Mouse (Mus musculus): ENCODE results near the gene Efcab7. TPM values are rescaled to one million over a fixed set of nuclear protein-coding genes. Genes with fewer than 3 reads are reported as not detected.

Gene Efcab7
- polyA plus RNA-seq, 1 experiment from 2014 or later = 22.7 TPM

DNA sequence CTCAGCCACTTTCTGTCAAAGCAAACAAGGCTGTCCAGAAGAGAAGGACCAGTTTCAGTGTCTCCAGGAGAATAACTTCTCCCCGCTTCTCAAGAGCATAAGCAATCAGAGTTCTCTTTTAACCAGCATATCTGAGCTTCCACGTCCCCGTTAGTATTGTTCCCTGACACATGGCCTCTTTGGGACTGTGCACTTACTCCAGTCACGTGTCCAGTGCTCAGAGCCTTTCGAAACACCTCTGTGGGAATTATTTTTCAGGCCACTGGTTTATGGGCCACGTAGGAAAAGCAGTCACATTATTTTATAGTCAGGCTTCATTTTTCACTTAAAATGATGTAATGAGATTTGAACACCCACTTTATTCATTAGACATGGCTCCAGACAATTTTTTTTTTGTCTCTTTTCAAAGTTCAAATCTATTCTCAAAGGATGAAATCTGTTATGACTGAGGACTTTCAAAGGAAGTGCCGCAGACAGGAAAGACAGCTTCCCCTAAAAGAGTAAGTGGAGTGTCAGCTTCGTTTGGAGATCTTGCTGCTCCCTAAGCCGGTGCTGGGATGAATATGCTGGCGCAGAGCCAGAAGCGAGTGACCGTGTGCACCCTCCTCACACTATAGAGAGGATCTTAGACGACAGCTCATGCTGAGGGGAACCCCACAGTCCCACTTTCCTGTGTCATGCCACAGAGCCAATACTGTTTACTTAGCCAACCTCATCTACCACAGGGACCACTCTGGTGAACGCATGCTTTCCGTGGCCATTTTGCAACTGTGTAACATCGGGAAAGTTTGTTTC lies 110.9 kb downstream of the Efcab7 start:
- Histone ChIP-seq H3K4me3 (ENCODE audit: low read length) (no peak overlapping the region), H3K27me3 (ENCODE audit: control insufficient read depth, insufficient read depth, low read depth, low read length) (no peaks in the 10 kb centered on the region), H3K9ac (ENCODE audit: low read length) (no peak overlapping the region), H3K27ac (ENCODE audit: low read length) (peak overlapping the region; percentile 10; the same call in 1 of the 2 replicates), H3K36me3 (ENCODE audit: control insufficient read depth, insufficient read depth, low read length) (no peaks in the 10 kb centered on the region), H3K9me3 (ENCODE audit: control insufficient read depth, low read length) (no peaks in the 10 kb centered on the region), H3K4me2 (ENCODE audit: low read depth, low read length) (no peak overlapping the region), H3K4me1 (replicated peaks; ENCODE audit: control insufficient read depth, insufficient read depth, low read length) (peaks cover 15% of the 10 kb centered on the region)
- WGBS = 27% methylated on average over 16 of the region's 16 CpGs
- ATAC-seq (ENCODE audit: low read depth) = no peak

DNA sequence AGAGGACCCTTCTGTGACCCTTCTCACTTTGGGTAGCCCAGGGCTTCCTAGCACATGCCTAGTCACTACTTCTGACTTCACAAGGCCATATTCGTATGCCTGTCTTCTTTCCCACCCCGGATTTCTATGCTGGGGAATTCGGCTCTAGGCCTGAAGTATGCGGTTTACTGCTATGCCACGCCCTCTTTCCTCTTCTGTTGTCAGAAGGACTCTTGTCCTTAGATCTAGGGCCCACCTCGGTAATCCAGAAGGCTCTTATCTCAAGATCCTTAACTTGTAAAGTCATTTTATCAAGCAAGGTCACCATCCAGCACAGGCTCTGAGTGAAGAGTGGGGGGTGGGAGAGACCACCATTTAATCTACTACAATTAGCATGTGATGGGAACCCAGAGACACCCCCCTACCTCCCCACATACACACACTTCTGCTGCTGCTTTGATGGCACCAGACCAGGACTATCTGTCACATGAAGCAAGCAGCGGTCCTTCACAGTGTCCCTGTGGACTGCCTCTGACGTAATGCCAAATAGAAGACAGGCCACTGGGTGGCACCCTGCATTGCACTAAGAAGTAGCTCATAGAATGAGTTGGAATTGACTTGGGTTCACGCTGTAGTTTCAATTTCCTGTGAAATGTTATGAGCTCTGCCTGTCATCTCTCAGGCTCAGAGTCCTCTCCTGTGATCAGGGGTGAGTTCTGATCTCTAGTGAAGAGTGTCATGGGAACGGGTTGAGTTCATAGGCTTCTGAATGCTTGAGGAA lies 112.8 kb downstream of the Efcab7 start:
- WGBS = 56% methylated on average over 10 of the region's 10 CpGs
- H3K27me3 ChIP-seq (ENCODE audit: control insufficient read depth, insufficient read depth, low read depth, low read length) = no peaks in the 10 kb centered on the region
- H3K4me2 ChIP-seq (ENCODE audit: low read depth, low read length) = no peak overlapping the region; the same call in 1 of the 2 replicates
- no peak overlapping the region; the same call in 1 of the 2 replicates for H3K27ac ChIP-seq (ENCODE audit: low read length)
- no peak overlapping the region for H3K9ac ChIP-seq (ENCODE audit: low read length)
- H3K9me3 ChIP-seq (ENCODE audit: control insufficient read depth, low read length) = no peaks in the 10 kb centered on the region
- ATAC-seq (ENCODE audit: low read depth) = peak; percentile 68
- H3K4me3 ChIP-seq (ENCODE audit: low read length) = no peak overlapping the region
- no peaks in the 10 kb centered on the region for H3K36me3 ChIP-seq (ENCODE audit: control insufficient read depth, insufficient read depth, low read length)
- peaks cover 16% of the 10 kb centered on the region for H3K4me1 ChIP-seq (replicated peaks; ENCODE audit: control insufficient read depth, insufficient read depth, low read length)

DNA sequence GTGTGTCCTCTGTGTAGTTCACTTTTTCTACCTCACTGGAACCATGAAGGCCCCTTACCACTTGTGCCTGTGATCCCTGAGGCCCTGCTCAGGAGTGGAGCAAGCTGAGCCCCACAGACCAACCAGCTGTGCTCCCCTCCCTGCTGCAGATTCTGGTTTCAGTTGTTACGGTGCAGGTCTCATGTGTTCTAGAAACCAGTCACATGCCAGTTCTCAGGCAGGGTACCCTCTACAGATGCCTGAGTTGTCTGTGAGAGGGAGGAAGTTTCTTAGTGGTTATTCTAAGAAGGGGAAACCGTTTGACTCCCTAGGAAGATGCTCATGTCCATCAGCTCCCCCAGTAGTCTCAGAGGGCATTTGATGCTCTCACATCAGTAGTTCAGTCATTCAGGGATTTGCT lies 115.6 kb downstream of the Efcab7 start:
- no peak overlapping the region for H3K27ac ChIP-seq (ENCODE audit: low read length)
- no peaks in the 10 kb centered on the region for H3K9me3 ChIP-seq (ENCODE audit: control insufficient read depth, low read length)
- H3K9ac ChIP-seq (ENCODE audit: low read length) = no peak overlapping the region
- no peak overlapping the region for H3K4me2 ChIP-seq (ENCODE audit: low read depth, low read length)
- ATAC-seq (ENCODE audit: low read depth) = no peak
- WGBS = 84% methylated on average over 2 of the region's 2 CpGs
- H3K36me3 ChIP-seq (ENCODE audit: control insufficient read depth, insufficient read depth, low read length) = no peaks in the 10 kb centered on the region
- no peaks in the 10 kb centered on the region for H3K27me3 ChIP-seq (ENCODE audit: control insufficient read depth, insufficient read depth, low read depth, low read length)
- H3K4me1 ChIP-seq (replicated peaks; ENCODE audit: control insufficient read depth, insufficient read depth, low read length) = peaks cover 15% of the 10 kb centered on the region
- no peak overlapping the region for H3K4me3 ChIP-seq (ENCODE audit: low read length)

DNA sequence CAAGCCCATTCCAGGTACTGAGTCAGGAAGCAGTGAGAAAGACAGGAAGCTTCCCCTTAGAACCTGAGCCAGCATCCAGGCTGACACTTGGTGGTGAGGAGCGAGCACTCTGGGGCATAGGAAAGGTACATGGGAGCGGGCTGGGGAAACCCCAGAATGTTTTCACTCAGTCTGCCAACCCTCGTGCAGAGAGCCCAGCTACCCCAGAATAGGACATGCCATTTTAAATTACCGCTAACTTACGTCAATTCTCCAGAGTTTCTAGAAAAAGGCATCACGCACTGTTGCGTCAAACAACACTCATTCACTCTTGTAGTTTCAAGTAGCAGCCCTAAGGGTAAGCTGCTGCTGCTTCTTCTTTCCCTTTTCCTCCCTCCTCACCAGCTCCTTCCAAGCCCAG lies 116.0 kb downstream of the Efcab7 start:
- no peak overlapping the region for H3K4me3 ChIP-seq (ENCODE audit: low read length)
- no peaks in the 10 kb centered on the region for H3K9me3 ChIP-seq (ENCODE audit: control insufficient read depth, low read length)
- peaks cover 12% of the 10 kb centered on the region for H3K4me1 ChIP-seq (replicated peaks; ENCODE audit: control insufficient read depth, insufficient read depth, low read length)
- no peak overlapping the region for H3K9ac ChIP-seq (ENCODE audit: low read length)
- 82% methylated on average over 7 of the region's 7 CpGs for WGBS
- ATAC-seq (ENCODE audit: low read depth) = no peak
- no peak overlapping the region for H3K4me2 ChIP-seq (ENCODE audit: low read depth, low read length)
- no peaks in the 10 kb centered on the region for H3K27me3 ChIP-seq (ENCODE audit: control insufficient read depth, insufficient read depth, low read depth, low read length)
- H3K27ac ChIP-seq (ENCODE audit: low read length) = no peak overlapping the region
- H3K36me3 ChIP-seq (ENCODE audit: control insufficient read depth, insufficient read depth, low read length) = no peaks in the 10 kb centered on the region

DNA sequence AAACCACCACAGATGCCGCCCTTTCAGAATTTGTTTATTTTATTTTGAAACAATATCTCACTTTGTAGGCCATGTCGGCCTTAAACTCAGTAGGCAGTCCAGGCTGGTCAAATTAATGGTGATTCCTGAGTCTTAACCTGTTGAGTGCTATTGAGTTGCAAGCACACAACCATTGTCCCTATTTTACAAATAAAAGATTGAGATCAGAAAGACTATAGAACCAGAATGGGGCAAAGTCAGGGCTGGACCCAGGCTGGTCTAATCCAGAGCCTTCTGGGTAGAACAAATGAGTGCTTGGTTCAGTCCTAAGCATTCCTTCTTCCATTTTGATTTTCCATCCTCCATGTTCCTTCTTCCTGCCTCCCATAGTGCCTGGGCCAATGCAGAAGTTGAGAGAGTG lies 117.5 kb downstream of the Efcab7 start:
- WGBS = 78% methylated on average over 2 of the region's 2 CpGs
- H3K27me3 ChIP-seq (ENCODE audit: control insufficient read depth, insufficient read depth, low read depth, low read length) = no peaks in the 10 kb centered on the region
- H3K4me1 ChIP-seq (replicated peaks; ENCODE audit: control insufficient read depth, insufficient read depth, low read length) = peaks cover 9% of the 10 kb centered on the region
- no peaks in the 10 kb centered on the region for H3K9me3 ChIP-seq (ENCODE audit: control insufficient read depth, low read length)
- ATAC-seq (ENCODE audit: low read depth) = peak; percentile 15; the same call in 1 of the 2 replicates
- H3K36me3 ChIP-seq (ENCODE audit: control insufficient read depth, insufficient read depth, low read length) = no peaks in the 10 kb centered on the region
- no peak overlapping the region for H3K4me3 ChIP-seq (ENCODE audit: low read length)
- no peak overlapping the region for H3K9ac ChIP-seq (ENCODE audit: low read length)
- no peak overlapping the region for H3K4me2 ChIP-seq (ENCODE audit: low read depth, low read length)
- H3K27ac ChIP-seq (ENCODE audit: low read length) = no peak overlapping the region

DNA sequence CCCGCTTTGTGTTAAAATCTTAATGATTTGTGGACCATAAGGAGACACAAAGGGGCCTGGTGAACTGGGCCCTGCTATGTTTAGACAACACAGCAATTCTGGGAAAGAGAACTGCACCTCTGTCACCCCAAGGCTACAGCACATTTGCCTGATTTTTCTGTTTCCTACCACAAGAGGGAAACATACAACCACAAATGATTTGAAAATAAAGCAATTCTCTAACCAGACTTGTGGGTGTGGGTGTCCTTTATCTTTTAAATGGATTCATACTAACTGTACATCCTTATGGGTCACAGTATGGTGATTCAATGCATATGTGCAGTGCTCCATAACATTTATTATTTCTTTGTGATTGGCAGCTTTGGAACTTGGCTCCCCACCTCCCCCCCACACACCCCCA lies 118.2 kb downstream of the Efcab7 start:
- Histone ChIP-seq H3K9me3 (ENCODE audit: control insufficient read depth, low read length) (no peaks in the 10 kb centered on the region), H3K9ac (ENCODE audit: low read length) (no peak overlapping the region), H3K4me3 (ENCODE audit: low read length) (no peak overlapping the region), H3K36me3 (ENCODE audit: control insufficient read depth, insufficient read depth, low read length) (no peaks in the 10 kb centered on the region), H3K27ac (ENCODE audit: low read length) (peak overlapping the region; percentile 18; the same call in 1 of the 2 replicates), H3K4me1 (replicated peaks; ENCODE audit: control insufficient read depth, insufficient read depth, low read length) (peaks cover 4% of the 10 kb centered on the region; the same call in 1 of the 2 replicates), H3K4me2 (ENCODE audit: low read depth, low read length) (no peak overlapping the region), H3K27me3 (ENCODE audit: control insufficient read depth, insufficient read depth, low read depth, low read length) (no peaks in the 10 kb centered on the region)
- ATAC-seq (ENCODE audit: low read depth) = peak; percentile 21; the same call in 1 of the 2 replicates
- WGBS = 50% methylated on average over 1 of the region's 1 CpGs

DNA sequence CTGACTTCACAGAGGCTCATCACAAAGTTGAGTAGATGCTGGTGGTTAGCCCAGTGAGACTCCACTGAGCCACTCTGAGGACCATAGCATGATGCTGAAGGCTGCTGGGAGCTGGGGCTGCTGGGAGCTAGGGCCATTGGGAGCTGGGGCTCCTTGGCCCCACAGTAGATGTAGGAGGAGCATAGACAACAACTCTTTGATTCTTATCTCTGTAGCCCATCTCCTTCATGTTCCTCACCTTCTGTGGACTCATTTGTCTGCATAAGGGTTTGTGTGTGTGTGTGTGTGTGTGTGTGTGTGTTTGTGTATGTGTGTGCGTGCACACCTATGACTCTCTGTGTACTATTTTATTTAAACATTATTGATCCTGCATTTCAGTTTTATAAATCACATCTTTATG lies 118.9 kb downstream of the Efcab7 start:
- Histone ChIP-seq H3K9ac (ENCODE audit: low read length) (no peak overlapping the region), H3K9me3 (ENCODE audit: control insufficient read depth, low read length) (no peaks in the 10 kb centered on the region), H3K27me3 (ENCODE audit: control insufficient read depth, insufficient read depth, low read depth, low read length) (no peaks in the 10 kb centered on the region), H3K36me3 (ENCODE audit: control insufficient read depth, insufficient read depth, low read length) (no peaks in the 10 kb centered on the region), H3K4me1 (replicated peaks; ENCODE audit: control insufficient read depth, insufficient read depth, low read length) (peaks cover 4% of the 10 kb centered on the region; the same call in 1 of the 2 replicates), H3K4me3 (ENCODE audit: low read length) (no peak overlapping the region), H3K4me2 (ENCODE audit: low read depth, low read length) (no peak overlapping the region), H3K27ac (ENCODE audit: low read length) (no peak overlapping the region)
- no peak for ATAC-seq (ENCODE audit: low read depth)
- 90% methylated on average over 1 of the region's 1 CpGs for WGBS

DNA sequence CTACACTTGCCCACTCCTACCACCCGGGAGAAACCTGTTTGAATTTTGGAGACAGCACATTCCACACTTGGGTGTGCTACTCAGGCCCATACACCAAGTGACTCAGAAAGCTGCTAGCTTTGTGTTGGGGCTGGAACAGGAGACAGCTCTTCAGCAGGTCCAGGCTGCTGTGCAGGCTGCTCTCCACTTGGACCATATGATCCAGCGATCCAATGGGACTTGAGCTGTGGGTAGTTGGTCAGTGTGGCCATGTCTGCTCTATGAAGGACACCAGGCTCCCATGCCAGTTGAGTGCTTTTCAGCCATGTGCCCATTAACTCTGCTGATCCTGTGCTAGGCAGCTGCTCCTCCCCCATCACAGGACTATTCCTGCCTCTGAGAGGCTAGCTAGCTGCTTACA lies 124.9 kb downstream of the Efcab7 start:
- H3K27me3 ChIP-seq (ENCODE audit: control insufficient read depth, insufficient read depth, low read depth, low read length) = no peaks in the 10 kb centered on the region
- H3K27ac ChIP-seq (ENCODE audit: low read length) = no peak overlapping the region
- no peak overlapping the region for H3K9ac ChIP-seq (ENCODE audit: low read length)
- H3K9me3 ChIP-seq (ENCODE audit: control insufficient read depth, low read length) = no peaks in the 10 kb centered on the region
- no peak overlapping the region for H3K4me2 ChIP-seq (ENCODE audit: low read depth, low read length)
- H3K4me3 ChIP-seq (ENCODE audit: low read length) = no peak overlapping the region
- 68% methylated on average over 2 of the region's 2 CpGs for WGBS
- ATAC-seq (ENCODE audit: low read depth) = no peak
- no peaks in the 10 kb centered on the region for H3K4me1 ChIP-seq (replicated peaks; ENCODE audit: control insufficient read depth, insufficient read depth, low read length)
- H3K36me3 ChIP-seq (ENCODE audit: control insufficient read depth, insufficient read depth, low read length) = no peaks in the 10 kb centered on the region

DNA sequence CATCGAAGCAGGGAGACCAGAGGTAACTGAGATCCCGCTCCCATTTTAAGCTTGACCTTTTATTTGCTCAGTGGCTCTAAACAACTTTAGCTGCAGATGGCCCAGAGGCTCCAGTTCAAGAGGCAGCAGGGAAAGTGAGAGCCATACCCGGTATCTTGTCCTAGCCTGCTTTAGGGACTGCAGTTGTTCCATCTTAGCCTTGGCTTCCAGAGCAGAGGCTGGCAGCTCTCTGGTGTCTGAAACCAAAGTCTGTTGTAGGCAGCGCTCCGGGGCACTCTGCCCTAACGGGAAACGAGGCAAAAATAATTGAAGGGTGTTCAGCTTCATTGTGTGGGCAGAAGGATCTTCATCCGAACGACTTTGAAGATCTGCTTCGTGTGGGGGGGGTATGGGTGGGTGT lies 126.4 kb downstream of the Efcab7 start:
- no peak for ATAC-seq (ENCODE audit: low read depth)
- no peaks in the 10 kb centered on the region for H3K36me3 ChIP-seq (ENCODE audit: control insufficient read depth, insufficient read depth, low read length)
- WGBS = 80% methylated on average over 10 of the region's 10 CpGs

More for the DNA sequence above, 126.4 kb downstream of the Efcab7 start:
- H3K9ac ChIP-seq (ENCODE audit: low read length) = no peak overlapping the region
- no peak overlapping the region for H3K4me3 ChIP-seq (ENCODE audit: low read length)
- H3K9me3 ChIP-seq (ENCODE audit: control insufficient read depth, low read length) = no peaks in the 10 kb centered on the region
- H3K4me2 ChIP-seq (ENCODE audit: low read depth, low read length) = no peak overlapping the region
- no peaks in the 10 kb centered on the region for H3K4me1 ChIP-seq (replicated peaks; ENCODE audit: control insufficient read depth, insufficient read depth, low read length)
- H3K27me3 ChIP-seq (ENCODE audit: control insufficient read depth, insufficient read depth, low read depth, low read length) = no peaks in the 10 kb centered on the region
- H3K27ac ChIP-seq (ENCODE audit: low read length) = no peak overlapping the region
